Mouse (Mus musculus) kidney, postnatal 14 days (tissue): ENCODE measurements around the gene Pds5a.

Experiments
- DNase-seq: peaks from one replicate; pipeline ENCODE4 v3.0.0; 2022; ENCODE audit warnings: mixed read lengths

The Pds5a gene

DNA sequence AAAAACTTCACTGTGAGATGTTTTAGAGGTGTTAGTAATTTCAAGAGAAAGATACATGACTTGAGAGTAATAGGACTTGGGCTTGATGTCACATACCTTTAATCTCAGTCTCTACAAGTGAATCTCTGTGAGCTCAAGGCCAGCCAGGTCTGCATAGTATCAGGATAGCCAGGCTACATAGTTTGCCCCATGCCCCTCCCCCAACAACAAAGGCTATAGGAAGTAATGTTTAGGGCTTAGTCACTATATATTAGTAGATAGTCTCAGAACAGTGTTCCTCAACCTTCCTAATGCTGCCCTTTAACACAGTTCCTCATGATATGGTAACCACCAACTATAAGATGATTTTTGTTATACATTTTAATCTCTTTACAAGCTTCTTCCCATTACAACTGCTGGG lies 141.0 kb downstream of the Pds5a start:
- no peak for DNase-seq
